Mouse (Mus musculus): ENCODE results near the gene Fam50b. TPM values are rescaled to one million over a fixed set of nuclear protein-coding genes. Genes with fewer than 3 reads are reported as not detected.

Gene Fam50b
- polyA plus RNA-seq, 1 experiment from 2014 or later = 0.12 TPM

- no peaks in the 10 kb centered on the region for H3K36me3 ChIP-seq
- no peak overlapping the region for H3K4me3 ChIP-seq
- WGBS = 75% methylated on average over 1 of the region's 1 CpGs
Observed at GRCm38 (mm10) chr13:34712881-34713280, 21.8 kb upstream of the Fam50b start.

GRCm38 (mm10) chr13:34715437-34715838, 19.2 kb upstream of the Fam50b start:
- Histone ChIP-seq H3K4me1 (replicated peaks) (peaks cover 20% of the 10 kb centered on the region), H3K27me3 (ENCODE audit: insufficient read depth, poor library complexity, severe bottlenecking) (no peaks in the 10 kb centered on the region), H3K9me3 (no peaks in the 10 kb centered on the region), H3K36me3 (no peaks in the 10 kb centered on the region), H3K27ac (no peak overlapping the region; the same call in 1 of the 2 replicates), H3K4me3 (no peak overlapping the region)
- WGBS = 66% methylated on average over 7 of the region's 7 CpGs
- no peak for DNase-seq (ENCODE audit: low spot score)

More at GRCm38 (mm10) chr13:34712881-34713280, 21.8 kb upstream of the Fam50b start:
- Histone ChIP-seq H3K9me3 (no peaks in the 10 kb centered on the region), H3K27me3 (ENCODE audit: insufficient read depth, poor library complexity, severe bottlenecking) (no peaks in the 10 kb centered on the region), H3K27ac (no peak overlapping the region), H3K4me1 (replicated peaks) (peaks cover 23% of the 10 kb centered on the region)
- DNase-seq (ENCODE audit: low spot score) = no peak

GRCm38 (mm10) chr13:34724831-34725592, 9.6 kb upstream of the Fam50b start:
- peak; percentile 41 for DNase-seq (ENCODE audit: low spot score)
- Histone ChIP-seq H3K36me3 (no peaks in the 10 kb centered on the region), H3K4me1 (replicated peaks) (peaks cover 22% of the 10 kb centered on the region), H3K9me3 (no peaks in the 10 kb centered on the region), H3K4me3 (no peak overlapping the region), H3K27me3 (ENCODE audit: insufficient read depth, poor library complexity, severe bottlenecking) (no peaks in the 10 kb centered on the region), H3K27ac (peak overlapping the region; percentile 60; the same call in 1 of the 2 replicates)
- WGBS = 76% methylated on average over 8 of the region's 8 CpGs

- Histone ChIP-seq H3K4me1 (replicated peaks) (peaks cover 22% of the 10 kb centered on the region), H3K4me3 (no peak overlapping the region), H3K27me3 (ENCODE audit: insufficient read depth, poor library complexity, severe bottlenecking) (no peaks in the 10 kb centered on the region), H3K27ac (peak overlapping the region; percentile 60), H3K9me3 (peaks cover 6% of the 10 kb centered on the region; the same call in 1 of the 2 replicates), H3K36me3 (no peaks in the 10 kb centered on the region)
- 58% methylated on average over 9 of the region's 9 CpGs for WGBS
- peak; percentile 54 for DNase-seq (ENCODE audit: low spot score)
Observed at GRCm38 (mm10) chr13:34725800-34726476, 8.7 kb upstream of the Fam50b start.

GRCm38 (mm10) chr13:34726477-34726805, 8.2 kb upstream of the Fam50b start:
- H3K9me3 ChIP-seq = peaks cover 6% of the 10 kb centered on the region; the same call in 1 of the 2 replicates
- H3K27me3 ChIP-seq (ENCODE audit: insufficient read depth, poor library complexity, severe bottlenecking) = no peaks in the 10 kb centered on the region
- H3K27ac ChIP-seq = peak overlapping the region; percentile 60
- no peaks in the 10 kb centered on the region for H3K36me3 ChIP-seq
- H3K4me1 ChIP-seq (replicated peaks) = peaks cover 22% of the 10 kb centered on the region
- WGBS = 75% methylated on average over 8 of the region's 8 CpGs
- no peak for DNase-seq (ENCODE audit: low spot score)
- no peak overlapping the region for H3K4me3 ChIP-seq

- Histone ChIP-seq H3K4me3 (no peak overlapping the region), H3K27me3 (ENCODE audit: insufficient read depth, poor library complexity, severe bottlenecking) (no peaks in the 10 kb centered on the region), H3K9me3 (peaks cover 6% of the 10 kb centered on the region; the same call in 1 of the 2 replicates), H3K4me1 (replicated peaks) (peaks cover 22% of the 10 kb centered on the region), H3K27ac (no peak overlapping the region), H3K36me3 (no peaks in the 10 kb centered on the region)
- DNase-seq (ENCODE audit: low spot score) = no peak
- WGBS = 92% methylated on average over 2 of the region's 2 CpGs
Observed at GRCm38 (mm10) chr13:34727060-34727459, 7.6 kb upstream of the Fam50b start.

GRCm38 (mm10) chr13:34731551-34731950, 3.1 kb upstream of the Fam50b start:
- Histone ChIP-seq H3K36me3 (no peaks in the 10 kb centered on the region), H3K27me3 (ENCODE audit: insufficient read depth, poor library complexity, severe bottlenecking) (no peaks in the 10 kb centered on the region), H3K4me1 (replicated peaks) (no peaks in the 10 kb centered on the region), H3K4me3 (no peak overlapping the region), H3K9me3 (peaks cover 6% of the 10 kb centered on the region; the same call in 1 of the 2 replicates), H3K27ac (no peak overlapping the region)
- 89% methylated on average over 6 of the region's 6 CpGs for WGBS
- DNase-seq (ENCODE audit: low spot score) = no peak

- 78% methylated on average over 1 of the region's 1 CpGs for WGBS
- DNase-seq (ENCODE audit: low spot score) = no peak
- Histone ChIP-seq H3K4me3 (no peak overlapping the region), H3K36me3 (no peaks in the 10 kb centered on the region), H3K4me1 (replicated peaks) (no peaks in the 10 kb centered on the region), H3K9me3 (peaks cover 6% of the 10 kb centered on the region; the same call in 1 of the 2 replicates), H3K27ac (no peak overlapping the region), H3K27me3 (ENCODE audit: insufficient read depth, poor library complexity, severe bottlenecking) (no peaks in the 10 kb centered on the region)
Observed at GRCm38 (mm10) chr13:34733780-34734179, 870 bp upstream of the Fam50b start.

GRCm38 (mm10) chr13:34737968-34738698, 3.5 kb downstream of the Fam50b start:
- Histone ChIP-seq H3K4me1 (replicated peaks) (no peaks in the 10 kb centered on the region), H3K4me3 (no peak overlapping the region), H3K36me3 (no peaks in the 10 kb centered on the region), H3K27ac (no peak overlapping the region), H3K27me3 (ENCODE audit: insufficient read depth, poor library complexity, severe bottlenecking) (no peaks in the 10 kb centered on the region), H3K9me3 (no peaks in the 10 kb centered on the region)
- DNase-seq (ENCODE audit: low spot score) = no peak
- 84% methylated on average over 7 of the region's 7 CpGs for WGBS

GRCm38 (mm10) chr13:34738699-34738973, 4.0 kb downstream of the Fam50b start:
- no peaks in the 10 kb centered on the region for H3K9me3 ChIP-seq
- no peaks in the 10 kb centered on the region for H3K4me1 ChIP-seq (replicated peaks)
- WGBS = 98% methylated on average over 1 of the region's 1 CpGs
- no peak overlapping the region for H3K4me3 ChIP-seq
- DNase-seq (ENCODE audit: low spot score) = no peak
- no peak overlapping the region for H3K27ac ChIP-seq
- H3K36me3 ChIP-seq = no peaks in the 10 kb centered on the region
- H3K27me3 ChIP-seq (ENCODE audit: insufficient read depth, poor library complexity, severe bottlenecking) = no peaks in the 10 kb centered on the region

GRCm38 (mm10) chr13:34739071-34739470, 4.4 kb downstream of the Fam50b start:
- DNase-seq (ENCODE audit: low spot score) = no peak
- Histone ChIP-seq H3K4me3 (no peak overlapping the region), H3K9me3 (no peaks in the 10 kb centered on the region), H3K36me3 (no peaks in the 10 kb centered on the region), H3K4me1 (replicated peaks) (no peaks in the 10 kb centered on the region), H3K27me3 (ENCODE audit: insufficient read depth, poor library complexity, severe bottlenecking) (no peaks in the 10 kb centered on the region), H3K27ac (no peak overlapping the region)
- 84% methylated on average over 3 of the region's 3 CpGs for WGBS

GRCm38 (mm10) chr13:34741254-34741653, 6.6 kb downstream of the Fam50b start:
- Histone ChIP-seq H3K4me3 (no peak overlapping the region), H3K27ac (no peak overlapping the region), H3K36me3 (no peaks in the 10 kb centered on the region), H3K4me1 (replicated peaks) (no peaks in the 10 kb centered on the region), H3K9me3 (no peaks in the 10 kb centered on the region), H3K27me3 (ENCODE audit: insufficient read depth, poor library complexity, severe bottlenecking) (no peaks in the 10 kb centered on the region)
- DNase-seq (ENCODE audit: low spot score) = no peak
- WGBS = 84% methylated on average over 9 of the region's 9 CpGs

All from hindbrain, embryonic 10.5 days (tissue).